Mouse (Mus musculus) heart, postnatal 10 days (tissue): Measurements from ENCODE around the gene Pcgf6. TPM values are rescaled to one million over a fixed set of nuclear protein-coding genes. Genes with fewer than 3 reads are reported as not detected.

ENCODE experiments used
- DNase-seq, 2 experiments: peaks; one replicate each; pipeline ENCODE4 v3.0.0; 2021
- intact Hi-C: fragments of 180-260 bp; cut with DNase I; formaldehyde crosslinking; loops from one replicate; pipeline ENCODE4 v1.15.1; 2025
- total RNA-seq, 2 experiments: library from RNA; stranded (reverse); gene quantifications; 2 replicates each; pipeline ENCODE4 v1.2.3; 2021

Gene Pcgf6
- 1 to 10 TPM; 3.3 to 3.6 TPM for total RNA-seq

GRCm38 (mm10) chr19:47050271-47051032, at the start of gene Pcgf6:
Gene Pcgf6, minus strand, starts transcription at chr19:47050906.
- intact Hi-C loops, result no loop called here
- peak; percentile 76 to 78 for DNase-seq

- intact Hi-C loops, result no loop called here
- DNase-seq, result peak; percentile 98
Observed at GRCm38 (mm10) chr19:47090550-47091156, 39.9 kb upstream of the Pcgf6 start, which contains the start of the genes Usmg5 and Pdcd11. Gene Usmg5, minus strand, starts transcription at chr19:47090647. Gene Pdcd11, plus strand, starts transcription at chr19:47090768.

DNA sequence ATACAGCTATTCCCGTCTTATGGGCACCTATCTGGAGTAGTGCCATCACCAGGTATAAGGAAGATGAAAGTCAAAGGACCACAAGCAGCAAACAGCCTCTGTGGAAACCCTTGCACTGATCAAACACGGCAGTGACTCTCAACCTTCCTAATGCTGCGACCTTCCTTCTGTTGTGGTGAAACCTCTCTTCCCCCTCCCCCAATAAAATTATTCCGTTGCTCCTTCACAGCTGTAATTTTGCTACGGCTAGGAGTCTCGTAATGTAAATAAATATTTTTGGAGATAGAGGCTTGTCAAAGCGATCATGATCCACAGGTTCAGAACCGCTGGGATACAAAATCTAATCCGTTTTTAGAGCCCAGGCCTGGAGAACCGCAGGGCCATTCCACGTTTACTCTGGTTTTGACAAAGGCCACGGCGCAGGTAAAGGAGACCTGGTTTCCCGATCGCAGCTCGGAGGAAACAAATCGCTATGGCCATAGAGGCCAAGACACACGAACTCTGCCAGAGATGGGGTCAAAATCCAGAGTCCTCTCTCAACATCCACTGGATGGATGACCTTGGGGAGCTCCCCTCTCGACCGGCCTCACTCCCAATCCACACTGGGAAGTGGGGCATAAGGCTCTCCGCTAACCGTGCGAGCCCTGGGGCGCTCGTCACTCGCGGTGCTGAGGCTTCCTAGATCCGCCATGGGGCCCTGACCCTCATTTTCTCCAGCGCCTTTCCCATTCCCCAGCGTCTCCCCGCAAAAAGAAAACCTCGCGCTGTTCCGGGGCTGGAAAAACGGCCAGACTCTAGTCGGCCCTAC, 39.2 kb upstream of the Pcgf6 start:
- DNase-seq, result no peak
- intact Hi-C loops, result loop anchor here (2.0 kb wide), 1 partner anchor 21 kb away; no protein-coding TSS in a partner anchor

DNA sequence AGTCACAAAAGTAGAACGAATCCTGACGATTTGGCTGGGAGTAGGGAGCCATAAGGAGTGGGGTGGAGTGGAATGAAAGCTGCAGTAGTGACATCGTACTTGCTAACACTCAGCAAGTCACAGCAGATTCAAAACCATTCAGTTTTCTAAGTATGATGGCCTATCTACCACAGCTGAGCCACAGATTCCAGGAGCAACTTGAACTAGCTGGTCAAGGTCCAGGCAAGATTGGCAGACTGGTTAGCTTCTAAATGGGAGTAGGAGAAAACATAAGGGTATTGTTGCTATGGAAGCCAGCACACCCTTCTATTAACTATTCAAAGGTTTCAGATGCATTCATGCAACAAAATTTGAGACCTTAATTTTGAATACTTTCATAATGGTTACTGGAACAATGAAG, 37.5 kb upstream of the Pcgf6 start:
- intact Hi-C loops, result loop anchor here (2.0 kb wide), 1 partner anchor 19 kb away; no protein-coding TSS in a partner anchor
- DNase-seq, result peak; percentile 34 to 44

DNA sequence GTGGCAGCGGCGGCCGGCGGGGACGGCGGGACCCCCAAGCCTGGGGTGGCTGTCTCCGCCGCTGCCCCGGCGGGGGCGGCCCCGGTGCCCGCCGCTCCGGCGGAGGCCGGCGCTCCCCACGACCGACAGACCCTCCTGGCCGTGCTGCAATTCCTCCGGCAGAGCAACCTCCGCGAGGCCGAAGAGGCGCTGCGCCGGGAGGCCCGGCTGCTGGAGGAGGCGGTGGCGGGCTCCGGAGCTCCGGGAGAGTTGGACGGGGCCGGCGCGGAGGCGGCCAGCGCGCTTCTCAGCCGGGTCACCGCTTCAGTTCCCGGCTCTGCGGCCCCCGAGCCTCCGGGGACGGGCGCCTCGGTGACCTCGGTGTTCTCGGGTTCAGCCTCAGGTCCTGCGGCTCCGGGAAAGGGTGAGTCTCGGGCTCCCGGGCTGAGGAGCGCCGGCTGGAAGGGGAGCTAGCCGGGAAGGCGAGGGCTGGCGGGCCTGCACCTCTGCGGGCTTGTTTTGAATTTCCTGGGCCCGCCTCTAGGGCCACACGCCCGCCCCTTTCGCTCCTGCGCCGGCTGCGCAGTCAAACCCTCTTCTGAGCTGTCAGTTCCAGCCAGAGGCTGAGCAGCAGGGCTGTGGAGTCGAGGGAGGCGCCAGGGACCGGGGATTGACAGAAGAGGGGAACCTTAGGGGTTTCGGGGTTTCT, 17.4 kb upstream of the Pcgf6 start:
- intact Hi-C loops, result loop anchor here (2.0 kb wide), 1 partner anchor 21 kb away; no protein-coding TSS in a partner anchor

DNA sequence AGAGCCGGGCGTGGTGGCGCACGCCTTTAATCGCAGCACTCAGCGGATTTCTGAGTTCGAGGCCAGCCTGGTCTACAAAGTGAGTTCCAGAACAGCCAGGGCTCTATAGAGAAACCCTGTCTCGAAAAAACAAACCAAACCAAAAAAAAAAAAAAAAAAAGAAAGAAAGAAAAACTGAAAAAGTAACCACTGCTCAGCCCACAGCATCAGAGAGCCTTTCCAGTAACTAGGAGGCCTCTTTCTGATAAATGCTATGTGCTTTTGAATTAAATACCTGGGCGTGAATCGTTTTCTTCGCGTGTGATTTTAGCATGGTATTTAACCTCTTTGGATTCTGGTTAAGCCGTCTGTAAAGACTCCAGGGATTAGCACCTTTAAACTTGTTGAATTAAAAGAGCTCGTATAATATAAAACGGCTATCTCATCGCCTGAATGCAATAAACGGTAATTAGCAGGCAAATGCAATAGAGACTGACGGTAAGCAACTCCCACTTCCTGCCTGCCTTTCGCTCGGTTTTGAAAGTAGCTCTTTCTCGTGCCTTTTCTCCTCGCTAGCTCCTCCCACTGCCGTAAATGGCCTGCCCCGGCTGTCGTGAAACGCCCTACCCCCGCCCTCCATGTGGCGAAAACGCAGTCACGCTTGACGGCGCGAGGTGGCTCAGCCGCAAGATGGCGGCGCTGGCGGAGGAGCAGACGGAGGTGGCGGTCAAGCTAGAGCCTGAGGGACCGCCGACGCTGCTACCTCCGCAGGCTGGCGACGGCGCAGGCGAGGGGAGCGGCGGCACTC, 16.6 kb upstream of the Pcgf6 start, which contains the start of gene Taf5:
Gene Taf5, plus strand, starts transcription at position 651 of the 787 bp plus-strand sequence.
- intact Hi-C loops, result no loop called here
- peak; percentile 99 for DNase-seq

More for the DNA sequence above, 17.4 kb upstream of the Pcgf6 start:
- DNase-seq, result peak; percentile 89 to 91

DNA sequence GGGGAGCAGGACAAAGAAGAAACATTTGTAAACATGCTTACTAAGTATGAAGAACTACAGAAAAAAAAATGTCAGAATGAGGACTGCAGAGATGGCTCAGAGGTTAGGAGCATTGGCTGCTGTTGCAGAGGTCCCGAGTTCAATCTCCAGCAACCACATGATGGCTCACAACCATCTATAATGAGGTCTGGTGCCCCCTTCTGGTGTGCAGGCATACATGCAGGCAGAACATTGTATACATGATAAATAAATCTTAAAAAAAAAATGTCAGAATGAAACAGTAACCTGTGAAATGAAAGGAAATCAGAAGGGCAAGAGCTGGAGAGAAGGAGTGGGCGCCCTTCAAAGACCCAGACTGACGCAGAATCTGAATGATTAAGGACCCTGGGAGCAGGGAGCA, 15.2 kb upstream of the Pcgf6 start:
- no peak for DNase-seq
- intact Hi-C loops, result no loop called here

DNA sequence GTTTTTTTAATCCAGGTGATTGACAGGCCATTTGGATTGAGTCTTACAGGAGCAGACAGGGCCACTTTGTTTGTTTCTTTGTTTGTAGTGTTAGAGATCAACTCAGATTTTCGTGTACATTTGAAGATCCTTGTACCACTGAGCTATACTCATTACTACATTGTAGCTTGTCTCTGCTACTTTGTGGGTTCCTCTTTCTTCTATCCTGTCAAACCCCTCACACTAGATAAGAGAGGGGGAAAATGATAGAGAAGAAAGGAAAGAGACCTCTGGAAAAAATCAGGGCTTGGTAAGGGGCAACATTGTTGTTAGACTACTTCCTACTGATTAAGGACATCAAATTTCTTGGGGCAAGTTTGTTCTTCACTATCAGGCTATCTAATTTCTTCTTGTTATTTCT, 7.0 kb upstream of the Pcgf6 start:
- no peak for DNase-seq
- intact Hi-C loops, result no loop called here

- intact Hi-C loops, result no loop called here
- no peak for DNase-seq
Observed at GRCm38 (mm10) chr19:47053471-47053870, 2.8 kb upstream of the Pcgf6 start.

DNA sequence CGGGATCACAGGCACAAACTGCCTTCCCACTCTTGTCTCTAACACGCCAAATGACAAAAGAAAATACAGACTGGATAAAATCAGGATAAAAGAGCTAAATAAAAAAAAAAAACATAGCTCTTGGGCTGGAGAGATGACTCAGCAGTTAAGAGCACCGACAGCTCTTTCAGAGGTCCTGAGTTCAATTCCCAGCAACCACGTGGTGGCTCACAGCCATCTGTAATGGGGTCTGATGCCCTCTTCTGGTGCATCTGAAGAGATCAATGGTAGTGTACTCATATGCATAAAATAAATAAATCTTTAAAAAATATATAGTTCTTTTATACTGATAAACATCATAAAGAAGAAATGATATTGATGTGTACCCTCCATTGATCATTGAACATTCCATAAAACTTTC, 2.2 kb upstream of the Pcgf6 start:
- DNase-seq, result no peak
- intact Hi-C loops, result no loop called here

GRCm38 (mm10) chr19:47049840-47050239, 866 bp downstream of the Pcgf6 start:
- intact Hi-C loops, result no loop called here
- DNase-seq, result no peak

GRCm38 (mm10) chr19:47049061-47049460, 1.6 kb downstream of the Pcgf6 start:
- intact Hi-C loops, result no loop called here
- no peak for DNase-seq

DNA sequence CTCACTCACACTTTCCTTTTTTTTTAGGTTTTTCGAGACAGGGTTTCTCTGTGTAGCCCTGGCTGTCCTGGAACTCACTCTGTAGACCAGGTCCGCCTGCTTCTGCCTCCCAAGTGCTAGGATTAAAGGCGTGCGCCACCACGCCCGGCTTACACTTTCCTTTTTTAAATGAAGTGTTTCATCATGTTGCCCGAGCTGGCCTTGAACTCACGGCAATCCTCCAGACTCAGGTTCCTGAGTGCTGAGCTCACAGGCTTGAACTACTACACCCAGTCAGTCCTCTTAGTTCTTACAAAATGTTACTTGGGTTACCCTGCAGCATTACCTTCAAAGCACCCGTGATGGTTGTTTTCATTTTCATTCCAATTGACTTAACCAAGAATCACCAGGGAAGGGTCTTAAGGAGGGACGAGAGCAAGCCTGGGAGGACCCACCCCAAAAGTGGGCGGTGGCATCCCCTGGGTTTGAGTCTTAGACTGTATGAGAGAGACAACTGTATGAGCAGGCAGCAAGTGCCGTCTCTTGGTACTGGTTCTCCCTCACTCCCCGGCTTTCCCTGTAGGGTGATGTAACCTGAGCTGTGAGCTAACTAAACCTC, 3.4 kb downstream of the Pcgf6 start:
- DNase-seq, result no peak
- intact Hi-C loops, result no loop called here

DNA sequence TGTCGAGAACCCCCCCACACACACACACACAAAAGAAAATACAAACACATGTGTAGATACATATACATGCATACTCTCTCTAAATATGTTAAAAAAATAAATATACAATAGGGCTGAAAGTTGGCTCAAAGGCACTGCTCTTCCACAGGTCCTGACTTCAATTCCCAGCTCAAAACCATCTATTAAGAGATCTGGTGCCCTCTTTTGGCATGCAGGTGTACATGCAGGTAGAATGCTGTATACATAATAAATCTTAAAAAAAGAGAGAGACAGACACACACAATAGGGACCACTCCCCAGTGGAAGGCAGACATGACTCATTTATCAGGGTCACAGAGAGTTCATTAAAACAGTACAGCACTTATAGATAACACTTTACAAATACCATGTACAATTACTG, 4.4 kb downstream of the Pcgf6 start:
- intact Hi-C loops, result no loop called here
- DNase-seq, result no peak

GRCm38 (mm10) chr19:47043608-47044007, 7.1 kb downstream of the Pcgf6 start:
- intact Hi-C loops, result loop anchor here (5.0 kb wide), 1 partner anchor 166 kb away; no protein-coding TSS in a partner anchor
- DNase-seq, result no peak

- intact Hi-C loops, result loop anchor here (5.0 kb wide), 1 partner anchor 164 kb away; no protein-coding TSS in a partner anchor
- DNase-seq, result peak in 1 of 2 experiments; percentile 8
Observed at GRCm38 (mm10) chr19:47040720-47041473, 9.8 kb downstream of the Pcgf6 start.

- DNase-seq, result no peak
- intact Hi-C loops, result no loop called here
Observed at GRCm38 (mm10) chr19:47036596-47036995, 14.1 kb downstream of the Pcgf6 start.

- intact Hi-C loops, result no loop called here
- no peak for DNase-seq
Observed at GRCm38 (mm10) chr19:47034916-47035315, 15.8 kb downstream of the Pcgf6 start.
